ENCODE assay signal across 13 mouse cellular contexts in the genomic region with DNA sequence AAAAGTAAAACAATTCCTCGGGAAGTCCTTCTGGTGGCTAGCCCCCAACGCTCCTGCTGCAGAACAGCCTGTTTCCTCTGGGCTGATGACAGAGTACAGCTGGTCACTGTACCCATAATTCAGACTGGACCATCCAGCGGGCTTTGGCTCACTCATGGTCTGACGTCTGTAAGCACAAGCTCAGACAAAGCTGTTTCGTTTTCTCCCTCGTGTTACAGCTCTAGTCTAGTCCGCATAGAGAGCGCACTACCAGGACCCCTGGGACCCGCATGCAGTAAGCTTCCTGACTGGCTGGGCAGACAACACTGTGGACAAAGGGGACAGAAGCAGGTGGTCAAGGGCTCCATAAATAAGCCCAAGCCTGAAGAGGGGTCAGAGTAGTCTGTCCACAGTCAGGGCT. TPM values are rescaled to one million over a fixed set of nuclear protein-coding genes. Genes with fewer than 3 reads are reported as not detected.
DNase-seq lines count a peak whose midpoint lies in the region; ATAC-seq and TF ChIP-seq lines count a peak whose summit lies in the region.
"Had no signal": no experiment of that assay in that cellular context is flagged by ENCODE, and none has a peak within 500 bp of the region (broad histone marks: within the 10 kb centered on the region; RNA-seq: fewer than 3 reads in every experiment).

No protein-coding gene starts in this region.

- H3K4me3 ChIP-seq in gastrocnemius, adult 2 months: peak overlapping the region; percentile 39
- no peak overlapping the region for H3K4me3 ChIP-seq in liver, adult 2 months (ENCODE audit: insufficient read depth, low read depth, low read length)
- no peak overlapping the region for H3K4me3 ChIP-seq in embryonic facial prominence, embryonic 15.5 days (replicated peaks)
- H3K4me3 ChIP-seq in limb, embryonic 15.5 days: no peak overlapping the region

- no peak for TF ChIP-seq POLR2A in liver, adult 2 months (IDR thresholded peaks at IDR 0.05; ENCODE audit: extremely low read depth, insufficient read depth, low read length)

- 75% methylated on average over 9 of the region's 9 CpGs for WGBS in liver, adult 2 months
- WGBS in embryonic facial prominence, embryonic 15.5 days: 56% methylated on average over 9 of the region's 9 CpGs
- WGBS in limb, embryonic 15.5 days: 53% methylated on average over 9 of the region's 9 CpGs

- H3K9me3 ChIP-seq in embryonic facial prominence, embryonic 15.5 days (replicated peaks): no peaks in the 10 kb centered on the region
- no peaks in the 10 kb centered on the region for H3K9me3 ChIP-seq in limb, embryonic 15.5 days

- H3K79me2 ChIP-seq in liver, adult 2 months (ENCODE audit: control insufficient read depth, insufficient read depth, low read length): peaks cover 43% of the 10 kb centered on the region

- no peak for ATAC-seq in embryonic facial prominence, embryonic 15.5 days (ENCODE audit: insufficient number of reproducible peaks, low FRiP score, low TSS enrichment, low read depth)
- ATAC-seq in limb, embryonic 15.5 days (ENCODE audit: insufficient number of reproducible peaks, low FRiP score, low TSS enrichment, low read depth): no peak

- peaks cover 25% of the 10 kb centered on the region for H3K4me1 ChIP-seq in liver, adult 2 months (ENCODE audit: control insufficient read depth, insufficient read depth, low read length)
- peaks cover 68% of the 10 kb centered on the region for H3K4me1 ChIP-seq in embryonic facial prominence, embryonic 15.5 days
- H3K4me1 ChIP-seq in limb, embryonic 15.5 days: peaks cover 88% of the 10 kb centered on the region

- H3K36me3 ChIP-seq in liver, adult 2 months (ENCODE audit: control insufficient read depth, insufficient read depth, low read length): no peaks in the 10 kb centered on the region
- peaks cover 54% of the 10 kb centered on the region for H3K36me3 ChIP-seq in embryonic facial prominence, embryonic 15.5 days
- H3K36me3 ChIP-seq in limb, embryonic 15.5 days: peaks cover 62% of the 10 kb centered on the region

- DNase-seq in gastrocnemius, adult 2 months: peak; percentile 41
- DNase-seq in gastrocnemius, postnatal 25 days: no peak
- peak; percentile 59 for DNase-seq in liver, adult 2 months (ENCODE audit: extremely low read depth, low read depth, low spot score)
- no peak for DNase-seq in liver
- no peak for DNase-seq in urinary bladder, postnatal 14 days (ENCODE audit: low spot score)
- no peak for DNase-seq in left cerebral cortex, postnatal 4 days
- DNase-seq: adrenal gland, postnatal 10 days; kidney, adult 8-10 months; right cerebral cortex, postnatal 25 days had no signal

- H3K9ac ChIP-seq in liver, adult 2 months (ENCODE audit: low read depth, low read length): no peak overlapping the region
- H3K9ac ChIP-seq in embryonic facial prominence, embryonic 15.5 days: no peak overlapping the region
- H3K9ac ChIP-seq in limb, embryonic 15.5 days: no peak overlapping the region

- no peak overlapping the region for H3K4me2 ChIP-seq in embryonic facial prominence, embryonic 15.5 days (replicated peaks)
- no peak overlapping the region for H3K4me2 ChIP-seq in limb, embryonic 15.5 days
- H3K4me2 ChIP-seq: heart, embryonic 11.5 days had no signal

- no peak for TF ChIP-seq CTCF in gastrocnemius, adult 2 months (IDR thresholded peaks at IDR 0.05)
- TF ChIP-seq CTCF in liver, adult 2 months (IDR thresholded peaks at IDR 0.05; ENCODE audit: low read depth, low read length): no peak

- peak overlapping the region; percentile 96 for H3K27ac ChIP-seq in gastrocnemius, adult 2 months
- peak overlapping the region; percentile 26; the same call in 1 of the 2 replicates for H3K27ac ChIP-seq in liver, adult 2 months (replicated peaks; ENCODE audit: insufficient read depth, low read depth, low read length)
- 0 out of 2 replicates have a peak overlapping the region, but pooled peaks have one; percentile 11 for H3K27ac ChIP-seq in embryonic facial prominence, embryonic 15.5 days (replicated peaks)
- H3K27ac ChIP-seq in limb, embryonic 15.5 days: peak overlapping the region; percentile 64; the same call in 1 of the 2 replicates

- no peaks in the 10 kb centered on the region for H3K27me3 ChIP-seq in liver, adult 2 months (ENCODE audit: control insufficient read depth, insufficient read depth, low read length)
- H3K27me3 ChIP-seq in embryonic facial prominence, embryonic 15.5 days: peaks cover 15% of the 10 kb centered on the region
- H3K27me3 ChIP-seq in limb, embryonic 15.5 days: no peaks in the 10 kb centered on the region

- intact Hi-C loops in gastrocnemius, adult 2 months (cut with DNase I): loop anchor here (2.0 kb wide), 1 partner anchor 58 kb away; no protein-coding TSS in a partner anchor
- intact Hi-C loops in left cerebral cortex, postnatal 4 days (cut with DNase I): no loop called here

RNA-seq across cellular contexts. Expression of gene Nfix, which starts 33.7 kb away (rescaled TPM):
- total RNA-seq in gastrocnemius, adult 2 months (2021): 100 to 1,000 TPM; 465 to 558 TPM
- total RNA-seq in gastrocnemius, postnatal 25 days (2021): 100 to 1,000 TPM; 447 to 529 TPM
- total RNA-seq in liver, adult 2 months (2014; rRNA removed): 20.7 and 27.5 TPM in 2 replicates
- 32.9 and 34.4 TPM in 2 replicates for polyA plus RNA-seq in liver, adult 2 months (2012; rRNA removed)
- polyA plus RNA-seq in embryonic facial prominence, embryonic 15.5 days (2015; fragmentation: Nextera tagmentation; extraction: Ambion mirVana): 61.4 and 62.0 TPM in 2 replicates
- polyA plus RNA-seq in limb, embryonic 15.5 days (2015; fragmentation: Nextera tagmentation; extraction: Ambion mirVana): 87.0 and 100 TPM in 2 replicates
- 100 to 1,000 TPM; 674 to 782 TPM for total RNA-seq in left cerebral cortex, postnatal 4 days (2021)

RNA-seq across cellular contexts. Expression of gene G430095P16Rik, which starts 43.6 kb away (rescaled TPM):
- total RNA-seq in gastrocnemius, adult 2 months (2021): under 1 TPM; 0.36 to 0.78 TPM
- under 1 TPM; 0.54 to 0.67 TPM for total RNA-seq in gastrocnemius, postnatal 25 days (2021)
- total RNA-seq in liver, adult 2 months (2014; rRNA removed): not detected in 2 replicates
- polyA plus RNA-seq in liver, adult 2 months (2012; rRNA removed): 0.19 TPM in 1 of 2 replicates, not detected in the other
- 4.2 and 4.9 TPM in 2 replicates for polyA plus RNA-seq in embryonic facial prominence, embryonic 15.5 days (2015; fragmentation: Nextera tagmentation; extraction: Ambion mirVana)
- polyA plus RNA-seq in limb, embryonic 15.5 days (2015; fragmentation: Nextera tagmentation; extraction: Ambion mirVana): 3.8 and 5.5 TPM in 2 replicates
- total RNA-seq in left cerebral cortex, postnatal 4 days (2021): not detected
- total RNA-seq: layer of hippocampus, postnatal 25 days had no signal

RNA-seq across cellular contexts. Expression of gene Dand5, which starts 56.2 kb away (rescaled TPM):
- total RNA-seq in gastrocnemius, adult 2 months (2021): 10 to 100 TPM; 10.2 to 14.3 TPM
- 1 to 10 TPM; 9.5 to 9.6 TPM for total RNA-seq in gastrocnemius, postnatal 25 days (2021)
- 0.94 and 1.8 TPM in 2 replicates for total RNA-seq in liver, adult 2 months (2014; rRNA removed)
- 2.0 and 2.6 TPM in 2 replicates for polyA plus RNA-seq in liver, adult 2 months (2012; rRNA removed)
- 8.4 and 8.9 TPM in 2 replicates for polyA plus RNA-seq in embryonic facial prominence, embryonic 15.5 days (2015; fragmentation: Nextera tagmentation; extraction: Ambion mirVana)
- 7.5 and 8.0 TPM in 2 replicates for polyA plus RNA-seq in limb, embryonic 15.5 days (2015; fragmentation: Nextera tagmentation; extraction: Ambion mirVana)
- 1 to 10 TPM; 4.9 to 5.5 TPM for total RNA-seq in left cerebral cortex, postnatal 4 days (2021)

Comparison
In these comparisons a context has a peak if more than half of its experiments do, and no peak if none do; other contexts are left out.
1. DNase-seq: peak in gastrocnemius, adult 2 months (single experiment) and liver, adult 2 months (single experiment); none in gastrocnemius, postnatal 25 days (single experiment), liver (single experiment), urinary bladder, postnatal 14 days (single experiment) and left cerebral cortex, postnatal 4 days (single experiment).
2. H3K27ac ChIP-seq: peak in every context shown above with its lines; median percentile 96 in gastrocnemius, adult 2 months; 64 in limb, embryonic 15.5 days; 26 in liver, adult 2 months; 11 in embryonic facial prominence, embryonic 15.5 days.
3. RNA of gene Nfix, which starts 33.7 kb away (total RNA-seq): 674 to 782 TPM in left cerebral cortex, postnatal 4 days, 465 to 558 TPM in gastrocnemius, adult 2 months and 447 to 529 TPM in gastrocnemius, postnatal 25 days; 20.7 to 27.5 TPM in liver, adult 2 months; every median in the first group is over 10 times any median in the second.